Mouse (Mus musculus) megakaryocyte, embryonic 14.5 days (primary cell): ENCODE results near the gene Gm10643.

Experiments
- FLI1 ChIP-seq: IDR thresholded peaks from 2 replicates; pipeline ENCODE4 v1.6.1; 2012; ENCODE audit warnings: low read length, inconsistent platforms, mixed read lengths
- GATA1 ChIP-seq: IDR thresholded peaks from 3 replicates; pipeline ENCODE4 v1.6.1; 2012; ENCODE audit warnings: mixed read lengths, low read length, inconsistent platforms, borderline replicate concordance

- no peak for TF ChIP-seq GATA1
- TF ChIP-seq FLI1: no peak
Measured at GRCm38 (mm10) chr8:84015833-84016232, 49.1 kb downstream of the Gm10643 start.
